Mouse (Mus musculus) spleen, postnatal 36 days (tissue): ENCODE results near the gene Retnlb.

Source experiments
- DNase-seq, 2 experiments: peaks; one replicate each; pipeline ENCODE4 v3.0.0; 2022; ENCODE audit warnings: low spot score in 2 of 2, mixed read lengths in 1 of 2

Retnlb gene

GRCm38 (mm10) chr16:48816695-48817094, at the start of gene Retnlb:
Gene Retnlb, plus strand, starts transcription at chr16:48816856.
- no peak for DNase-seq

GRCm38 (mm10) chr16:48769183-48769582, 47.5 kb upstream of the Retnlb start:
- no peak for DNase-seq

GRCm38 (mm10) chr16:48771971-48772445, 44.6 kb upstream of the Retnlb start, which contains the start of gene Trat1:
Gene Trat1, minus strand, starts transcription at chr16:48772021.
- no peak for DNase-seq

GRCm38 (mm10) chr16:48777254-48777653, 39.4 kb upstream of the Retnlb start:
- DNase-seq = no peak

GRCm38 (mm10) chr16:48786258-48786657, 30.4 kb upstream of the Retnlb start:
- DNase-seq = peak in 1 of 2 experiments; percentile 5

GRCm38 (mm10) chr16:48788704-48789185, 27.9 kb upstream of the Retnlb start:
- peak in 1 of 2 experiments; percentile 3 for DNase-seq

GRCm38 (mm10) chr16:48798285-48798684, 18.4 kb upstream of the Retnlb start:
- no peak for DNase-seq

GRCm38 (mm10) chr16:48799470-48799869, 17.2 kb upstream of the Retnlb start:
- no peak for DNase-seq

GRCm38 (mm10) chr16:48800906-48801305, 15.8 kb upstream of the Retnlb start:
- DNase-seq = no peak

GRCm38 (mm10) chr16:48805412-48805811, 11.2 kb upstream of the Retnlb start:
- DNase-seq = no peak

- DNase-seq = no peak
Measured at GRCm38 (mm10) chr16:48806521-48806920, 10.1 kb upstream of the Retnlb start.

GRCm38 (mm10) chr16:48809374-48809773, 7.3 kb upstream of the Retnlb start:
- no peak for DNase-seq

- DNase-seq = no peak
Measured at GRCm38 (mm10) chr16:48811881-48812436, 4.7 kb upstream of the Retnlb start.

GRCm38 (mm10) chr16:48818524-48818923, 1.9 kb downstream of the Retnlb start:
- no peak for DNase-seq

- DNase-seq = no peak
Measured at GRCm38 (mm10) chr16:48826474-48826873, 9.8 kb downstream of the Retnlb start.

- no peak for DNase-seq
Measured at GRCm38 (mm10) chr16:48827625-48828024, 11.0 kb downstream of the Retnlb start.

GRCm38 (mm10) chr16:48829060-48829459, 12.4 kb downstream of the Retnlb start:
- DNase-seq = no peak

- DNase-seq = no peak
Measured at GRCm38 (mm10) chr16:48832055-48832454, 15.4 kb downstream of the Retnlb start.

GRCm38 (mm10) chr16:48833626-48834025, 17.0 kb downstream of the Retnlb start:
- peak in 1 of 2 experiments; percentile 6 for DNase-seq

GRCm38 (mm10) chr16:48842266-48842665, 25.6 kb downstream of the Retnlb start, which contains the start of gene Retnla:
Gene Retnla, plus strand, starts transcription at chr16:48842551.
- no peak for DNase-seq

- no peak for DNase-seq
Measured at GRCm38 (mm10) chr16:48843671-48844386, 27.2 kb downstream of the Retnlb start.

GRCm38 (mm10) chr16:48865004-48865403, 48.3 kb downstream of the Retnlb start:
- DNase-seq = peak; percentile 8 to 39

- DNase-seq = no peak
Measured at GRCm38 (mm10) chr16:48867690-48868089, 51.0 kb downstream of the Retnlb start.
